Mouse (Mus musculus): Measurements from ENCODE around the gene Ins2.

The Ins2 gene

GRCm38 (mm10) chr7:142663931-142664421 lies 79.2 kb downstream of the Ins2 start:
- no peak for DNase-seq

- no peak for DNase-seq
Observed at GRCm38 (mm10) chr7:142663151-142663550, 80.0 kb downstream of the Ins2 start.

DNA sequence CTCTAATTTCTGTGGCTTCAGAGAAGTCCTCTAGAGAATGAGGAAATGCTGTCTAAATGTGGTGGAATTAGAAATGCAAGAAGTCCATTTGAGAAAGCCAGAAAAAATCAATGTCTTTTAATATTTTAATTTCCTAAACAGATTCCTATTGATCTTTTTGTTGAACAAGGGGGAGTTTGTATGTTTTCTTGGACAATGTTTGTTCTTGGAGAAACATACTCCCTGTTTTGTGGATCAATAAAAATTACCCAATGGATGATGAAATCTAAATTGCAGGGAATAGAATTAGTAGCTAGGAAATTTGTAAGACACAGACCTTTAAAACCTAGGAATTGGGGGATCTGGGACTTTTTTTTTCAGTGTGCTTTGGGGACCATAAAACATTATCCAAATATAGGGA lies 81.4 kb downstream of the Ins2 start:
- no peak for DNase-seq

DNA sequence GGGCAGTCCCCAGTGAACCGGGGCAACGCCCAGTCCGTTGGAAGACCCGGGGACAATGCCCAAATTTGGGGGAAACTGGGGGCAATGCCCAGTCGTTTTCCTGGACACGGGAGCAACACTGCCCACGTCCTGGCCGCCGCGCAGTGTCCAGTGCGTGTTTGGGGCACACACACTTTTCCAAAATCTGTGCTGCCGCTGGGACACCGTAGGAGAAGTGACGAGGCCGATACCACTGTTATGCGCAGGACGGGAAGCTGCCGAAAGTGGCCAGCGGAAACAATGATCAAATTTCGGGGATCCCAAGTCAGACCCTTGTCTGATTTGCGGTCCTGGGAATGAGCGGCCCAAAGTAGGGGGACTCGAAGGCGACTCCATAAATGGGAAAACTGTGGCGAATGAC lies 82.1 kb downstream of the Ins2 start:
- DNase-seq, result no peak

GRCm38 (mm10) chr7:142660651-142660945 lies 82.6 kb downstream of the Ins2 start:
- no peak for DNase-seq

- no peak for DNase-seq
Observed at GRCm38 (mm10) chr7:142659767-142660650, 83.2 kb downstream of the Ins2 start.

GRCm38 (mm10) chr7:142659181-142659681 lies 84.0 kb downstream of the Ins2 start:
- DNase-seq, result no peak

DNA sequence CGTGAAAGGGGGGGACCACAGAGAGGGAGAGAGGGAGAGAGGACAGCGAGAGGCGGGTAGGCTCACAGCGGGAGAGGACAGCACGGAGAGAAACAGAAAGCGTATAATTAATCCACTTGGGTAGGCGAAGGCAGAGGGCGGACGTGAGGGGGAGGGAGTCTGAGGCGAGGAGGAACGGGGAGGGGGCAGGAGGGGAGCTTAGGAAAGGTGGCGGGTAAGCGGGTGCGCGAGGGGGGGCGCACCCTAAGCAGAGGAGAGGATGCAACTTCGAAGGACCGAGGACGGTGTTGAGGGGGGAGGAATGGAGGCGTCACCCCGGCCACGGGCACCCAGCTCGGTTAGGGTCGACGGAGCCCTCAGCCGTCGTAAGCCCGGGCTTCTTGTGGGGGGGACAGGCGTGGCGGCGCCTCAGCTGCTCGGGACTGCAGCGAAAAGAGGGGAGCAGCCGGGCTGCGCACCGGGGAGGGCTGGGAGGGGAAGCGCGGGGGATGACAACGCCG lies 84.5 kb downstream of the Ins2 start:
- DNase-seq, result no peak

DNA sequence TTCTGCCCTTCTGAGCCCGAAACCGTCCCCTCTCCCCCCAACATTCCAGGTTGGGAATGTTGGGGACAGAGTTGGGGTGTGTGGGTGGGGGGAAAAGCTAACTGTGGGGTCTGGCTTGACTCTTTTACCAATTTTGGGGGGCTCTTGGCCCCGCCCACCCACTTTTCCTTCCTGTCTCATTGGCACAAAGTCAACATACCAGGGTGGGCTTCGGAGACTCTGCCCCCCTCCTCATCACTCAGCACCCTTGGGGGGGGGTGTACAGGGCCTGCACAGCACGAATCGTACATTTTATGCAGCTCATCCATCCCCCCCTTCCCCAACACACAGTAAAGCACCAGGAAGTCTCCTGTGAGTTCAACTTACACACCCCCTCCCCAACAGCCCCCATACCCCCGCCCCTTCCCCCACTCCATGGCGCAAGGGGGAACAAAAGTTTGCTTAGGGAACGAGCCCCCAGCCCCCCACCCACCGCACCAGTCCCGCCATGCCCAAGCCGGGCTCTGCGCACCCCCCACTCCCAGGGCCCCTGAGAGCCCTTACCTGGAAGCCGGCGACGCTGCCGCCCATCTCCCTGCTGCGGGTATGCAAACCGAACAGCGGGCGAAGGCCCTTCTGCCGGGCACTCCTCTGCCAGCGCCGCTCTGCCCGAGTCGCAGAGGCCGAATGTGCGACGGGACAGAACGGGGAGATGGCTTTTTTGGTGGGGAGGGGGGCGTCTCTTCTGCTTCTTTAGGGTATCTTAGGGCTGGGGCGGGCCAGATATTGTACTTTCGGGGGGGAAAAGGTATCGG lies 85.2 kb downstream of the Ins2 start:
- DNase-seq, result no peak

GRCm38 (mm10) chr7:142657341-142657791 lies 85.8 kb downstream of the Ins2 start:
- DNase-seq, result no peak

DNA sequence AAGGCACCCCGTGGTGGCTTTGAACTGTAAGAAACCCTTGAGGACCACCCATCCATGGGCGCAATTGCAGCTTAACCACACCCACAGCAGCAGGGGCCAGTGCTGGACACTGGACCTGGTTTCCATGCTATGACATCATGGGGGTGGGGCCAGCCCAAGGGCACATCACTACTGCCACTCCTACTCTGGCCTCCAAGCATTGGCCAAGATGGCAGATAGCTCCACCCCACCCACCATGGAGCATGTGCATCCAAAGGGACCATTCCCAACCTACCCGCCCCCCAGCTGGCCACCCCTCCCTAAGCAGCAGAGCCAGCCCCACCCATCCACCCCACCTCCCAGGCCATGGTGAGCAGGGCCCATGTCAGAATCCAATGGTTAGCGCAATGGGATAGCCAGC lies 87.1 kb downstream of the Ins2 start:
- DNase-seq, result no peak

DNA sequence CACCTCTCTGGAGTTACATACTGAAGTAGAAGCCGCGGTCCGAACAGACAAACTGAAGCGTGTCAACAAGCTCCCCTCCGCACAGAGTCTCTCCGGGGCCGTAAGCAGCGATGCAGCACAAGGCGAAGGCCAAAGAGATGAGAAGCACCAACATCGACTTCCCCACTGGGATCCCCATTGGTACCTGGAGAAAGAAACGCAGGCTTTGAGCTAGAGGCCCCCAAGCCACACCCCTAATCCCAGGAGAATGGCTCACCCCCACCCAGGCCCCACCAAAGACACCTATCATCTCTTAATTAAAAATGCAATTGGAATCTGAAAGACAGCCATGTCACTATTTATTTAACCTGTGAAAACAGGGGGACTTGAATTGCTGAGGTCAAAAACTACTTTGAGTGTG lies 87.5 kb downstream of the Ins2 start:
- DNase-seq, result no peak

GRCm38 (mm10) chr7:142653726-142654125 lies 89.5 kb downstream of the Ins2 start:
- DNase-seq, result no peak

GRCm38 (mm10) chr7:142646676-142647075 lies 96.5 kb downstream of the Ins2 start:
- no peak for DNase-seq

DNA sequence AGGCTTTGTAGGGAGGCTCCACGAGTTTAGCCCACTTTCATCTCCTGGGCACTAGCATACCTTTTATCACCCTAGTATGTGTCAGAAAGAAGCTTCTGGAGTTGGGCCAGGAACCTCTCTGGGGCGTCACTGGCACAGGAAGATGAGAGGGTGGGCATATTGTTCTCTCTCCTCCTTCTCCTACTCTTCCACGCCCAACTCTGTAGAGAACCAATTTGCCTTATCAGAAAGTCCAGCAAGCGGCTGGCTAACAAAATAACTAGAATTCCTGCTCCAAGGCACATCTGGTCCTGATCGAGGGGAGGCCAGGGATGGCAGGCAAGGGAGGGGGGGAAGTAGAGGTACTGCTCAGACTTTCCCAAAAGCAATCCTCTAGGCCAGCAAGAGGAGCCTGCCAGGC lies 98.1 kb downstream of the Ins2 start:
- no peak for DNase-seq

DNA sequence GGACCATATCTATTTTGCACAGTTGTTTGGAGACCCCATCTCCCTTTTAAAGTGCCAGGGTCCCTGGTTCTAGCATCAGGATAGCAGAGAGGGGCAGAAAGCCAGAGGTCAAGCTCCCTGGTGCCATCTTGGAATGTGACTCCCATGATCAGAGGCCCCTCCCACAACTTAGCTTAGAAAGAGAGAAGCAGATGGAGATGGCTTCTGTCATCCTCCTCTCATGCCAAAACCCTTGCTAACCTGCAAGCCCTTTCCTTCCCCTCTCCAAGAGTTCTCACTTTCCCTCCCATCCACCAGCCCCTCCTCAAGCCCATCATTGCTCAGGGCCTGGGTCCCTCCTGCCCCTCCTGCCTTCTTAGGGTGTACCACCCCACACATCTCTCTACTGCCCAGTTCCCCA lies 107.0 kb downstream of the Ins2 start:
- no peak for DNase-seq

GRCm38 (mm10) chr7:142630691-142631090 lies 112.5 kb downstream of the Ins2 start:
- DNase-seq, result no peak

DNA sequence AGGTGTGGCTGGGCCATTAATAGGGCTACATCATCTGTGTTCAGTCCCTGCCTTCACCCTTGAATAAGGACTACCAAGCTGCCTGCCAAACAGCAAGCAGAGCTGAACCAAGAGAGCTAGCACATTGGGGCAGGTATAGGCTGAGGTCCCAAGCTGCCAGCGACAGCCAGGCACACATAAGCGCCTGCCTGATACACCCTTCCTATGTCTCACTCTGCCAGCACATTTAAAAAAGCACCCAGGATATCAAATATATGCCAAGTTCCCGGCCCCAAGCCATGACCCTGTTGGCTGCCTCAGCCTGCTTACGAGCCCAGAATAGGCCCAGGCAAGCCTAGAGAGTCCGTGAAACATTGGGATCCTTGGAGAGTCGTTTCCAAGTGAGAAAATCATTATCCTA lies 113.4 kb downstream of the Ins2 start:
- no peak for DNase-seq

All from right cerebral cortex, postnatal 25 days (tissue).